Mouse (Mus musculus): ENCODE measurements around the gene Gfap.

DNA sequence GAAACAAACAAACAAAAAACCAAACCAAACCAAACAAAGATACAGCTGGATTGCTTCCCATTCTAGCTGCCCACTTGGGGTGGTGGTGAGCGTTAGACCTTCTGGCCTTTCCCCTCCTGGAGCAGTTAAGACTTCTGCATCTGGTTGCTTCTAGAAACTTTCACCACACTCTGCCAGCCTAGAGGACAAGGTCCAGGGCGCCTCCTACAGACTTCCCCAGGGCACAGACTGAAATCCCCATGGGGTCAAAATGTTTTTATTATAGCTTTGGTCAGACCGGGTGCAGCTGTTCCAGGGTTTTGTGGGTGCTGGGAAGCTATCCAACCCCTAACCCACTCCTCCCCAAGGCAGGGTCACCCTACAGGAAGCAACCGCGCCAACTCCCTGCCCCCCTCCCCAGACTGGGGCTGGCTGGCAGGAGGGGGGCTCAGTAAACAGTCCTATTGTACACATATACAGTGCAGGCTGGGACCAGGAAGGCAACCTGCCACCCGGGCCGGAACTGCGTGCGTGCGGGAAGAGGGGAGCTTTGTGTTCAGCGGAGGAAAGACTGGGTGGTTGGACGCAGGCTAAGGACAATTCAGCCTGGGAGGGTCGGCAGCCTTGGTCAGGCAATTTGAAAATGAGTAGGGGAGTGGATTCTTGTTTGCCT is 38.4 kb upstream of the Gfap start:
- TF ChIP-seq CTCF (IDR thresholded peaks at IDR 0.05; ENCODE audit: low read depth) (no peak), EP300 (IDR thresholded peaks at IDR 0.05; ENCODE audit: low read depth) (no peak)

Data from heart, postnatal 0 days (tissue).